Mouse (Mus musculus): Measurements from ENCODE around the gene Slc46a3.

DNA sequence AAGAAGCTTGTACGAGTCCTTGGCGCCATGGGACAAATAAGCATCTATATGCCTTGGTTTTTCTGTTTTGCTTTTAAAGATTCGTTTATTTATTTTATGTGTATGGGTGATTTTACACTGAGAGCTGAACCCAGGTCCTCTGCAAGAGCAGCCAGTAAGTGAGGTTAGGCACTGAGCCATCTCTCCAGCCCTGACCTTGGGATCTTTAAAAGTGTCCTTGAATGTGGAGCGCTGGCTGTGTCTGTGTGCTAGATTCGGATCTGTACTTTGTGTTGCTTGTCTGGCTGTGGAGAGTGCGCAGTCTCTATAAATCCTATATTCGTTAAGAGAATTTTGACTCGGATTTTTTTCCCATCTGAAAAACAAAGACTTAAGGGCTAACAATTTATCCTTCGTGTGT lies 21.6 kb upstream of the Slc46a3 start:
- TF ChIP-seq POLR2A (IDR thresholded peaks at IDR 0.05; ENCODE audit: borderline replicate concordance, extremely low read depth, insufficient read depth, insufficient read length, poor library complexity, severe bottlenecking), result no peak
- no peak for TF ChIP-seq CTCF (IDR thresholded peaks at IDR 0.05; ENCODE audit: borderline replicate concordance, extremely low read depth, insufficient read depth, insufficient read length)

Data from brain, embryonic 14.5 days (tissue).